Mouse (Mus musculus): ENCODE measurements around the gene Fgf8. TPM values are rescaled to one million over a fixed set of nuclear protein-coding genes. Genes with fewer than 3 reads are reported as not detected.

Gene Fgf8
- polyA plus RNA-seq, 1 experiment from 2014 or later = 0.13 TPM

DNA sequence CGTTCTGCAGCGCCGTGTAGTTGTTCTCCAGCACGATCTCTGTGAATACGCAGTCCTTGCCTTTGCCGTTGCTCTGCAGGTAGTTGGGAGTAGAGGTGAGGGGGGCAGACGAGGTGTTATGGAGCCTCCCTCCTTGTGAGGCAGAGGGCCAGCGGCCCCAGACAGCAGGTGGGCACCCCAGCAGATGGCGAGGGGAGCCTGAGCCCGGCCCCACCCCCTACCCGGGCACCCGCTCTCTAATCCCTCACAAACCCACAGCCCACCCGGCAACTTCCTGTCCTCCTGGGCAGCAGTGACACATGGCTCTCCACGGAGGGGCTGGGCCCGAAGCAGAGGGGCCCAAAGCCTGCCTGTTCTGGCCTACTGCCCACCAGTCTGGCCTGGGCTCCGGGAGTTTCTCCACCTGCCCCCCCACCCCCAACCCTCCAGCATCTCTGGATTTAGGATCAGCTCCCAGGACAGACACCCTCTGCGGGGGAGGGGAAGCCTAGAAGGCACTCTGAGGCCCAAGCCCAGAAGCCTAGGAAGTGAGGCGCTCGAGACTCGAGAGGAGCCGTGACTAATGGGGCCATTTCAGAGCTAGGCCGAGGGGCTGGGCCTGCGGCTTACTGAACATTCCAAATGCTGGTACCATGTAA is 5.4 kb downstream of the Fgf8 start:
- Histone ChIP-seq H3K9me3 (replicated peaks) (no peaks in the 10 kb centered on the region), H3K4me1 (peaks cover 26% of the 10 kb centered on the region), H3K9ac (replicated peaks) (no peak overlapping the region), H3K36me3 (no peaks in the 10 kb centered on the region), H3K4me3 (replicated peaks) (peak overlapping the region; percentile 22), H3K27me3 (replicated peaks) (peaks cover 97% of the 10 kb centered on the region), H3K4me2 (peak overlapping the region; percentile 54), H3K27ac (replicated peaks) (no peak overlapping the region)
- no peak for ATAC-seq (ENCODE audit: low FRiP score)
- WGBS = 7% methylated on average over 22 of the region's 23 CpGs

DNA sequence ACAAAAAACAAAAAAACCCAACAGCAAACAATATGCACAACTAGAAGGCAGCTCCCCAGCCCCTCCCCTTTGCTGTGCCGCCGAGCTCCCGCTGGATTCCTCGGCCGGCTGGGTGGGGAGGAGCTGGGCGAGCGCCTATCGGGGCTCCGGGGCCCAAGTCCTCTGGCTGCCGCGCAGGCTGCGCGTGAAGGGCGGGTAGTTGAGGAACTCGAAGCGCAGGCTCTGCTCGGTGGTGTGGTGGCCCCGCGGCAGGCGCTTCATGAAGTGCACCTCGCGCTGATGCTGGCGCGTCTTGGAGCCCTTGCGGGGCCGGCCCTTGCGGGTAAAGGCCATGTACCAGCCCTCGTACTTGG is 5.9 kb downstream of the Fgf8 start:
- peaks cover 97% of the 10 kb centered on the region for H3K27me3 ChIP-seq (replicated peaks)
- no peak for ATAC-seq (ENCODE audit: low FRiP score)
- no peak overlapping the region for H3K9ac ChIP-seq (replicated peaks)

DNA sequence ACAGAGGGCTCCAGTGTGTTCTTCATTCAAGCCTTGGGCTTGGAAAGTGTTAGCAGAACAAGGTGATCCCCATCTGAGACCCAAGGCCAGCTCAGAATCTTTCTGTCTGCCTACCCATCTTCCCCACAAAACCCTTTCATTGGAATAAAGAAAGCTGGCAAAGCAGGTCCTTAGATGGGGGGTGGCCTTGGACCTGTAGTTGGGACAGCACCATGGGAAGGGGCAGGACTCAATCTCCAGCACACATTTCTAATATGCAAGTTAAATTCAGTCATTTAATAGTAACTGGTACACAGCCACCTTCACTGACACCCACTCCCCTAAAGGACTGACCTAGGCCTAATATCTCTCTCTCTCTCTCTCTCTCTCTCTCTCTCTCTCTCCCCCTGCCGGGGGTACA is 6.5 kb downstream of the Fgf8 start:
- 50% methylated on average over 1 of the region's 1 CpGs for WGBS
- no peak for ATAC-seq (ENCODE audit: low FRiP score)

More for the DNA sequence above, 5.9 kb downstream of the Fgf8 start:
- no peak overlapping the region for H3K27ac ChIP-seq (replicated peaks)
- WGBS = under 1% methylated on average over 28 of the region's 28 CpGs
- H3K4me3 ChIP-seq (replicated peaks) = peak overlapping the region; percentile 22
- no peaks in the 10 kb centered on the region for H3K36me3 ChIP-seq
- no peaks in the 10 kb centered on the region for H3K9me3 ChIP-seq (replicated peaks)
- H3K4me1 ChIP-seq = peaks cover 21% of the 10 kb centered on the region
- peak overlapping the region; percentile 54 for H3K4me2 ChIP-seq

DNA sequence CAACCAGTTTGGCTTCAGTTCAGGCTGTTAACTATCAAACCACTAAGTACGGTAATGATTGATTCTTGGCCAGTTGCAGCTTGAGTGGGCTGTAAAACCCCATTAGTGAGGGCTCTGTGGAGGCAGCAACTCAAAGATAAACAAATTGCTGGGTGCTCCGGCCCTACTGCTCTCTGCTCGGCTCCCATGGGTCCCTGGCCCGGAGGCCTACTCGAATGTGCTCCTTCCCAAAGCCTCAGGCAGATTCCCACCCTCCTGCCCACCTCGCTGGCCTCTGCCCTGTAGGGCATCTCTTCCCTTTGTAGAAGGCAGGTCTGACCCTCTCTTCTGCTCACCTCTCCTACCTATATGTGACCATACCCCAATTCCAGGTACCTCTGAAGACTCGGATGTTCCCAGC is 8.0 kb downstream of the Fgf8 start:
- Histone ChIP-seq H3K36me3 (no peaks in the 10 kb centered on the region), H3K27me3 (replicated peaks) (peaks cover 99% of the 10 kb centered on the region), H3K9ac (replicated peaks) (no peak overlapping the region), H3K4me1 (peaks cover 12% of the 10 kb centered on the region), H3K4me2 (no peak overlapping the region), H3K27ac (replicated peaks) (no peak overlapping the region), H3K9me3 (replicated peaks) (no peaks in the 10 kb centered on the region), H3K4me3 (replicated peaks) (no peak overlapping the region)
- 13% methylated on average over 7 of the region's 7 CpGs for WGBS
- ATAC-seq (ENCODE audit: low FRiP score) = no peak

More for the DNA sequence above, 6.5 kb downstream of the Fgf8 start:
- H3K4me3 ChIP-seq (replicated peaks) = no peak overlapping the region
- H3K4me1 ChIP-seq = peaks cover 15% of the 10 kb centered on the region
- H3K9ac ChIP-seq (replicated peaks) = no peak overlapping the region
- H3K36me3 ChIP-seq = no peaks in the 10 kb centered on the region
- no peaks in the 10 kb centered on the region for H3K9me3 ChIP-seq (replicated peaks)
- no peak overlapping the region for H3K4me2 ChIP-seq
- peaks cover 97% of the 10 kb centered on the region for H3K27me3 ChIP-seq (replicated peaks)
- H3K27ac ChIP-seq (replicated peaks) = no peak overlapping the region

DNA sequence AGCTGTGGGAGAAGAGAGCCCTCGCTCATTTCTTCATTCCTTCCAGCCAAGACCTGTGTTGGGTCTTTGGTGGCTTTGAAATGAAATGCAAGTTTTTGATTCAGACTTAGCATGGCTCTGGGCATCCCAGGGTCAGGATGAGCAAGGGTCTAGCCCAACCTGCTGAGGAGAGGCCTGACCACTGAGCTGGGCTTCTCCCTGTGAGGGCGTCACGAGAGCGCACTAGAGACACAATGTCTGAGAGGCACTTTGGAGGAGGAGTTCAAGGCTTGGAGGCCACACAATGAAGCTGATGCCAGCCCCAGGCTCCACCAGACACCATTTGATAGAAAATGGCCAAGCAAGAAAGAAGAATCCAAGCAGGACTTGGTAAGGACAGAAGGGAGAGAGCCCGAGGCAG is 8.5 kb downstream of the Fgf8 start:
- H3K9me3 ChIP-seq (replicated peaks) = no peaks in the 10 kb centered on the region
- WGBS = 30% methylated on average over 5 of the region's 5 CpGs
- no peak overlapping the region for H3K9ac ChIP-seq (replicated peaks)
- ATAC-seq (ENCODE audit: low FRiP score) = no peak
- peaks cover 95% of the 10 kb centered on the region for H3K27me3 ChIP-seq (replicated peaks)
- H3K36me3 ChIP-seq = no peaks in the 10 kb centered on the region
- peaks cover 12% of the 10 kb centered on the region for H3K4me1 ChIP-seq
- H3K4me2 ChIP-seq = no peak overlapping the region
- H3K4me3 ChIP-seq (replicated peaks) = no peak overlapping the region
- H3K27ac ChIP-seq (replicated peaks) = no peak overlapping the region

DNA sequence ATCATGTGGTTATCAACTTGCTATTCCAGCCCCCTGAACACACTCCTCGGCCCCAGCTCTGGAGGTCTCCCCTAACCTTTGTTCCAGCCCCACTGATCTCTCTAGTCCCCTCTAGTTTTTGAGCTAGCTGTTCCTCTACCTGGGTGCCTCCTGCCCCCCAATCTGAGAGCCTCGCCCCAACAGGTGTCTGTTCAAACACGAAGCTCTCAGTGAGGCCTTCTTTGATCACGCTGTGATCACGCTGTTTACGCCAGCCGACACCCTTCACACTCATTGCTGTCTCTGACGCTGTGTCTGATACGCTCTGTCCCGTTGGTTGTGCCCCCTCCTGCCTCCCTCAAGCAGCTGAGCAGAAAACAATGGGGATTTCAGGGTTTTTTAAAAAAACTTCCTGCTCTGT is 9.2 kb downstream of the Fgf8 start:
- H3K36me3 ChIP-seq = no peaks in the 10 kb centered on the region
- no peak overlapping the region for H3K4me2 ChIP-seq
- no peak overlapping the region for H3K4me3 ChIP-seq (replicated peaks)
- no peak for ATAC-seq (ENCODE audit: low FRiP score)
- peaks cover 94% of the 10 kb centered on the region for H3K27me3 ChIP-seq (replicated peaks)
- no peak overlapping the region for H3K9ac ChIP-seq (replicated peaks)
- no peaks in the 10 kb centered on the region for H3K9me3 ChIP-seq (replicated peaks)
- H3K27ac ChIP-seq (replicated peaks) = no peak overlapping the region
- peaks cover 12% of the 10 kb centered on the region for H3K4me1 ChIP-seq
- WGBS = 10% methylated on average over 10 of the region's 10 CpGs

DNA sequence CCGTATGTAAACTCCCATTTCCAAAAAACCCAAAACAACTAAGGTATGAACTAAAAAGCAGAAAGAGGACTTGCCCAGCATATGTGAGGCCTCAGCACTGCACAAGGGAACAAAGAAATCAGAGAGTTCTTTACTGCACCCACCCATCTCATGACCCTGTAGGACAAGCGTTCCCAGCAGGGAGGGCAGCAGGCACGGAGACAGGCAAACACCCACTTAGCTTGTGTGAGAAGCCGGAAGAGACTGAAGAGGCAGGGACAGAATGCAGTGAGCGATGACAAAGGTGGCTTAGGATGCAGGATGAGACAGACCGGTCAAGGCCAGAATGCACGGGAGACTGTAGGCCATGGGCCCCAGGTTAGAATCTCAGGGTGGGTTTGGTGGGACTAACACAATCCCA is 11.1 kb downstream of the Fgf8 start:
- no peak overlapping the region for H3K4me2 ChIP-seq
- 83% methylated on average over 7 of the region's 7 CpGs for WGBS
- peaks cover 91% of the 10 kb centered on the region for H3K27me3 ChIP-seq (replicated peaks)
- ATAC-seq (ENCODE audit: low FRiP score) = no peak
- no peak overlapping the region for H3K4me3 ChIP-seq (replicated peaks)
- H3K9ac ChIP-seq (replicated peaks) = no peak overlapping the region
- no peaks in the 10 kb centered on the region for H3K9me3 ChIP-seq (replicated peaks)
- peaks cover 2% of the 10 kb centered on the region for H3K4me1 ChIP-seq
- H3K27ac ChIP-seq (replicated peaks) = no peak overlapping the region
- H3K36me3 ChIP-seq = no peaks in the 10 kb centered on the region

DNA sequence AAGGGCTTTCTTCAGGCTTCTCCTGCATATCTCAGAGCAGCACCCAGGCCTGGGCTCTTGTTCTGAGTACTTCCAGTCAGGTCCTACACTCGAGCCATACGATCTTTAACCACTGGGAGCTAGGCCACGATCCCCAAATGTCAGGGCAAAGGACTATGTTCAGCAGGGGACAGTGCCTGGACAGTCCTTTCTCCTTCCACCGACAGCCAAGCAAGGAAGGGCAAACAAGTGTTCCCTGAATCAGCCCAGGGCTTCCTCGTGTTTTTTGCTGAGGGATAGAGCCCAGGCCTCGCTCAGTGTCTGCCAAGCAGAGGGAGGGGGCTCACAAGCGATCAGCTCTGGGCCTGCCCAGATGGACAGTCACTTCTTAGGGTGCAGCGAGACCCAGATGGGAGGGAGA is 12.7 kb downstream of the Fgf8 start:
- WGBS = 73% methylated on average over 8 of the region's 8 CpGs
- H3K36me3 ChIP-seq = no peaks in the 10 kb centered on the region
- H3K4me2 ChIP-seq = no peak overlapping the region
- H3K9ac ChIP-seq (replicated peaks) = no peak overlapping the region
- no peaks in the 10 kb centered on the region for H3K9me3 ChIP-seq (replicated peaks)
- no peak overlapping the region for H3K4me3 ChIP-seq (replicated peaks)
- no peak overlapping the region for H3K27ac ChIP-seq (replicated peaks)
- no peak for ATAC-seq (ENCODE audit: low FRiP score)
- H3K4me1 ChIP-seq = no peaks in the 10 kb centered on the region
- H3K27me3 ChIP-seq (replicated peaks) = peaks cover 86% of the 10 kb centered on the region

DNA sequence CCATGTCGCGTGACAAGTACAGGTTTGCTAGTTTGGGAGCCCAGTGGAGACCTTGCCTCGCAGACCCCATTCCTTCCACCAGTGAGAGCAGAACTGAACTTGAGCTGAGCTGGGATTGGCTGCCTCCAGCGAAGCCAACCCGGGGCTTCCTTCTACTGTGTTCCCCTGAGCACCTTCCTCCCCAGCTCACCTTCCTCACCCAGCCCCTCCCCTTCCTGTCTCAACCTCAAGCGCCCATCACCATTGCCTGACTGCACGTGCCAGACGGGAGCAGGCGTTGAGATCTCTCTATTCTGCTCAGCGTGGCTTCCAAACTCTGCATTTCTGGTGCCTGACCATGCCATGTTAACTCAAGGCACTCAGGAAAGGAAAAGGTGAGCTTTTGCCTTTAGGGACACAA is 15.5 kb downstream of the Fgf8 start:
- ATAC-seq (ENCODE audit: low FRiP score) = no peak
- 86% methylated on average over 10 of the region's 10 CpGs for WGBS
- H3K9ac ChIP-seq (replicated peaks) = no peak overlapping the region
- peaks cover 62% of the 10 kb centered on the region for H3K27me3 ChIP-seq (replicated peaks)
- no peaks in the 10 kb centered on the region for H3K36me3 ChIP-seq
- no peaks in the 10 kb centered on the region for H3K4me1 ChIP-seq
- H3K4me3 ChIP-seq (replicated peaks) = no peak overlapping the region
- no peak overlapping the region for H3K27ac ChIP-seq (replicated peaks)
- H3K9me3 ChIP-seq (replicated peaks) = no peaks in the 10 kb centered on the region
- H3K4me2 ChIP-seq = no peak overlapping the region

DNA sequence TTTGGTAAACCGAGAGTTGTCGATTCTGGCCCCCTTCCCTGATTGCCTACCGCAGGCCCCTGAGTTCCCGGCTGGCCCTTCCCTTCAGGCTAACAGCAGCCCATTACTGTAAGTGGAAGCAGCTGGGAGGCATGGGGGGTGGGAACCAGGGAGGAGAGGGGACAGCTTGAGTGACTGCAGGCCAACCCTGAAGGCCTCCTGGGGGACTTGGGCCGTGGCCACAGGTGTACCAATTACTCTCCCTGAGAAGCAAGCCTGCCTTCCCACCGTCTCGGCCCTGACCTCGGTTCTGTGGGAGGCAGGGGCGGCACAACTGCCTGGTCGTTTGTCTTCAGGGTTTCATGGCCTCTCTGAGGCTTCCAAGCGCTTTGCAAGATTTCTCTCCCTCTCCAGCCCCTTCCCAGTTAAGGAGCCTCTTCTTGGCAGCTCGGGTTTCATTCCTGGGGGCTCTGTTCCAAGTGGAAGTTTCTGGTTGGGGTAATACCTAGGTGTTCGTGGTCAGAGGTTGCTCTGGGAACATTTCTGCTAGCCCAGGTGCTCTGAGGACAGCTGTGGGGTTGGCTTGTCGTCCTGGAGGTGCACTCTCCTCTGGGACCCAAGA is 16.9 kb downstream of the Fgf8 start:
- H3K9me3 ChIP-seq (replicated peaks) = no peaks in the 10 kb centered on the region
- no peak overlapping the region for H3K4me3 ChIP-seq (replicated peaks)
- peaks cover 51% of the 10 kb centered on the region for H3K27me3 ChIP-seq (replicated peaks)
- ATAC-seq (ENCODE audit: low FRiP score) = no peak
- WGBS = 30% methylated on average over 14 of the region's 14 CpGs
- no peaks in the 10 kb centered on the region for H3K4me1 ChIP-seq
- H3K36me3 ChIP-seq = no peaks in the 10 kb centered on the region
- H3K4me2 ChIP-seq = no peak overlapping the region
- no peak overlapping the region for H3K9ac ChIP-seq (replicated peaks)
- no peak overlapping the region for H3K27ac ChIP-seq (replicated peaks)

DNA sequence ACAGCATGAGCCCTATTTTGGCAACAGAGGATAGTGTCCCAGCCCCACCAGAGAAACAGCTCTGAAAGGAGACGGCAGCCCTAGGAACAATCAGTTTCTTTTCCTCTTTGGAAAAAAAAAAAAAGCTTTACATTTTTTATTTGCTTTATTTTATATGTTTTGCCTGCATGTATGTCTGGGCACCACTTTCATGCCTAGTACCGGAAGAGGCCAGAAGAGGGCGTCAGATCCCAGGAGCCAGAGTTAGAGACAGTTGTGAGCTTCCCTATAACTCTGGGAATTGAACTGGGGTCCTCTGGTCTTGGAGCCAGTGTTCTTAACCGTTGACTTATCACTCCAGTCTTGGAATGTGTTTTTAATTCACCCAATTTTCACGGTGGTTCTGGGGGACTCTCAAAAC is 20.5 kb downstream of the Fgf8 start:
- Histone ChIP-seq H3K4me1 (peaks cover 12% of the 10 kb centered on the region), H3K27me3 (replicated peaks) (peaks cover 24% of the 10 kb centered on the region), H3K36me3 (no peaks in the 10 kb centered on the region), H3K9me3 (replicated peaks) (no peaks in the 10 kb centered on the region), H3K4me2 (no peak overlapping the region), H3K4me3 (replicated peaks) (no peak overlapping the region), H3K27ac (replicated peaks) (no peak overlapping the region), H3K9ac (replicated peaks) (no peak overlapping the region)
- 76% methylated on average over 5 of the region's 5 CpGs for whole genome bisulfite sequencing
- ATAC-seq (ENCODE audit: low FRiP score) = no peak

DNA sequence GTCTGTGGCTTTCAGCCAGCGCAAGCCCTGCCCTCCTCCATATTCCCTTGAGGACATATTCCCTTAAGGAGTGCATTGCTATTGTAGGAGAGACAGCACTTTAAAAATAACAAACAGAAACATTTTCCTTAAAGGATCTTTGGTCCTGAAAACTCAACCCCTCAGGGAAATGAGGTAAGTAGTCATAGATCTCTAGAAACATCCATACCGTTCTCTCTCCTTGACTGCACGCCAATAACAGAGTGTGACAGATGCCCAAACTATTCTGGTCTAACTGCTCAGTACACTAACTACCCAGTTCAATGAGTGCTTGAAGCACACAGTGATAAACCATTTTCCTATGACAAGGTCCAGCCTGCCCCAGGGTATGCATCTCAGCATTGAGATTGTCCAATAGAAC is 24.4 kb downstream of the Fgf8 start:
- 47% methylated on average over 3 of the region's 3 CpGs for WGBS
- no peak overlapping the region for H3K4me3 ChIP-seq (replicated peaks)
- peak overlapping the region; percentile 78 for H3K27ac ChIP-seq (replicated peaks)
- no peaks in the 10 kb centered on the region for H3K36me3 ChIP-seq
- peaks cover 8% of the 10 kb centered on the region for H3K27me3 ChIP-seq (replicated peaks)
- H3K4me2 ChIP-seq = peak overlapping the region; percentile 58
- peak; percentile 21; the same call in 1 of the 2 replicates for ATAC-seq (ENCODE audit: low FRiP score)
- no peaks in the 10 kb centered on the region for H3K9me3 ChIP-seq (replicated peaks)
- H3K4me1 ChIP-seq = peaks cover 23% of the 10 kb centered on the region
- H3K9ac ChIP-seq (replicated peaks) = peak overlapping the region; percentile 29; the same call in 1 of the 2 replicates
